Mouse (Mus musculus) right cerebral cortex, postnatal 25 days (tissue): ENCODE results near the gene Gm1673.
"Not testable (repeated sequence)": the region's sequence is repeated elsewhere in the genome, so short reads cannot be mapped to it uniquely, and the experiment has no call there.

ENCODE experiments used
- DNase-seq: peaks from one replicate; pipeline ENCODE4 v3.0.0; 2022

Gm1673 gene

DNA sequence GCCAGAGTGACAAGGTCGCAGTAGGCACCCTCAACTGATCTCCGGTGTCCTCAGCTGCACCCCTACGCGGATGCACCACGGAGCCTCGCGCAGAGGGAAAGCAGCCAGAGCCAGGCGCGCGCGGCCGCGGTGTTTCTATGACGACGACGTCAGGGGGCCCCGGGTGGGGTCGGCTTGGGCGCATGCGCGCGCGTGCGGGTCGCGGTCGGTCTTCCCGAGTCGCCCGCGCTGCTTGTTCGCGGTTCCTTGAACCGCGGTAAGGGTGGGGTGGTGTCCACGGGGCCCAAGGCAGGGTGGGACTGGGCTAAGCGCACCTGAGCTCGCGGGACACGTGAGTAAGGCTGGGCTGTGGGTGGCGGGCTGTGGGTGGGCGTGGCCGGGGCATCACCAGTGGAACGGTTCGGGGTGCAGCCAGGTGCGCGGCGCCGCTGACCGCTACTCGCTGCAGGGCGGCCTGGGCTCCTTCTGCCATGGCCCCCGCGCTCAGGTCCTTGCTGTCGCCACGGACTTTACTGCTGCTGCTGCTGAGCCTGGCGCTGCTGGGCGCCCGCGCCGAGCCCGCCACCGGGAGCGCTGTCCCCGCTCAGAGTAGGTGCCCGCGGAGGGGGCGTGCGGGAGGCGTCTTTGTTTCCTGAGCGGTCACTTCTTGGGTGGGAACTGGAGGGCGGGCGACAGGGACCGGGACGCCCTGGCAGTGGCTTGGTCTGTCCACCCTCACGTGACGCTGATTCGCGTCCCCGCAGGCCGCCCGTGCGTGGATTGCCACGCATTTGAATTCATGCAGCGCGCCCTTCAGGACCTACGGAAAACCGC lies at the start of gene Gm1673:
TSS of gene Gm1673 (plus strand) at position 125 of the 813 bp plus-strand sequence.
- peak; percentile 91 for DNase-seq

DNA sequence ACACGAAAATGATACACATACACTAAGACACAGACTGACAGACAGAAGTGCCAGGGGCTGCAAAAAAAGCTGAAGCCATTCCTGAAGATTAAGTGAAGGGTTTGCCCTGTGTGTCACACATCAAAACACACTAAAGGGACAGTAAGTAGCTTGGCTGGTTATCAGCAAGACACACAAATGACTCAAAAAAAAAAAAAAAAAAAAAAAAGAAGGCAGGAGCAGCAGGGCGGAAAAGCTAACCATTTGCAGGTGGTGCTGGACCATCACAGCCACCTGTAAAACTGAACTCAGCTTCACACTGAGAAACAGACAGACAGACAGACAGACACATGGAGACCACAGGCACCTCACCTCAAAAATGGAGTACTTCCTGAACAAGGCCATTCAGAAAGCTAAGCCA lies 49.2 kb upstream of the Gm1673 start:
- DNase-seq = no peak

DNA sequence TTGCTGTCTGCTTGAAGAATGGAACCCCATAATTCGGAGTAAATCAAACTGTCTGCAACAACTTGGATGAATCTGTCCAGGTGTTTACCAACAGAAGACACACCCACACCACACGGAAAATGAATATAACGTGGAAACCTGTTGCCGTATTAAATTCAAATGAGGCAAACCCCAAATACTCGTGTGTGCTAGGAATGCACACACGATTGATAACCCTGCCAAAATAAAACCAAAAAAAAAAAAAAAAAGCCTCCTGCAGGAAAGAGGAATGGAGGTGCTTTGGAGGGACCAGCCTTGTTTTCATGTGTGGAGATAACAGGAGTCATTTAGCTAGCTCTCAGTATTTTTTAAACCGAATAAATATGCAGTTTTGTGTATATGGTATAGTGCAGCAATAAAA lies 48.4 kb upstream of the Gm1673 start:
- no peak for DNase-seq

DNA sequence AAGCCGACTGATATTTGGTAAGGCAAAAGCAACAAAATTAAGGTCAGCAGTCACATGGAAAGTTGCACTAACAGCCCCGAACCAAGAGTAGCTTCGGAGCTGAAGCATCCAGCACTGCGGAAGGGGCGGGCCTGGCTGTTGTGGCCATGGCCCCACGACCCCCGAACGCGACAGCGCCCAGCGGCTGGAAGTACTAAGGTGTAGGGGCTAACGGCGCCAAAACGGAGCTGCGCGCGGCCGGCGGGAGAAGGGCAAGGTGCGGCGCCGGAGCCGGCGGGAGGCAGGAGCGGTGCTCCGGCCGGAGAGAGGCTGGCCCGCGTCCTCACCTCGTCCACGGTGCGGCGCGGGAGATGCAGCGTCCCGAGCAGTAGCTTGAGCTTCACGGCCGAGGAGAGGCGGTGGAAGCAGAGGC lies 47.5 kb upstream of the Gm1673 start:
- no peak for DNase-seq

- DNase-seq = peak; percentile 99
These were observed 47.0 kb upstream of the Gm1673 start, which contains the start of gene Nelfa for GRCm38 (mm10) chr5:33936120-33936707. TSS of gene Nelfa (minus strand) at chr5:33936413.

GRCm38 (mm10) chr5:33937230-33937629 lies 46.0 kb upstream of the Gm1673 start:
- DNase-seq = no peak

GRCm38 (mm10) chr5:33938448-33938847 lies 44.8 kb upstream of the Gm1673 start:
- DNase-seq = no peak

- DNase-seq = not testable (repeated sequence)
These were observed 36.2 kb upstream of the Gm1673 start for GRCm38 (mm10) chr5:33947035-33947434.

DNA sequence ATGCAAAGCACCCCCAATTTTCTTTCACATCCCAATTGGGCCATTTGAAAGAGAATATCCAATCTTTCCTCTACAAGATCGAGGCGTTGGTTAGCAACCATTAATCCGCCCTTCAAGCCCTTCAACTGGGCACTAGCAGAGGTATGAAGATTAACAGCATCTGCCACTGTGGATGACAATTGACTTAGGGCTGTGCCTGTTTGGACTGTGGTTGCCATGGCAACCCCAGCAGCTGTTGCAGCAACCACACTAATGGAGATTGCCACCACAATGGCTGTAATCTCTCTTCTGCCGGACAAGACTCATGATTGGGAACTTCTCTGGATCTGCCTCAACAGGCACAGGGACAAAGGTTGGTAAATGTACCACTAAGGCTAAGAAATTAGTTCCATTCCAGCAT lies 34.9 kb upstream of the Gm1673 start:
- DNase-seq = no peak

- no peak for DNase-seq
These were observed 29.6 kb upstream of the Gm1673 start for GRCm38 (mm10) chr5:33953471-33954185.

DNA sequence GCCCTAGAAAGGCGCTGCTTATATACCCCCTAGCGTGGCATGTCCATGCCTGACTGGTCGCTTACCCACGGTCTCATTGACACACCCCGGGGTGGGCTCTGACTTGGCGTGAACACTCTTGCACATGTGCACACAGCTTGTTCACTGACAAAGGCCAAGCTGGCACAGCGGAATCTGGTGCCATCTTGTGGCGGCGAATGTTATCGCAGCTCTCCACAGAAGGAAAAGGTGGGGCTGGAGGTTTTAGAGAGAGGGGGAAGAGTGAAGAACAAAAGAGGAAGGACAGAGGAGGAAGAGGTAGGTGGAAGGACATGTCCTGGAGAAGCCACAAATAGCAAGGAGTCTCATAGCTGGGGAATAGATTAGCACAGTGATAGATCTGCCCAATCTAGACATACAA lies 28.9 kb upstream of the Gm1673 start:
- peak; percentile 86 for DNase-seq

GRCm38 (mm10) chr5:33955868-33956267 lies 27.4 kb upstream of the Gm1673 start:
- DNase-seq = no peak

GRCm38 (mm10) chr5:33959382-33959781 lies 23.9 kb upstream of the Gm1673 start:
- DNase-seq = no peak

GRCm38 (mm10) chr5:33974736-33975135 lies 8.5 kb upstream of the Gm1673 start:
- no peak for DNase-seq

GRCm38 (mm10) chr5:33976267-33976666 lies 7.0 kb upstream of the Gm1673 start:
- no peak for DNase-seq

- DNase-seq = peak; percentile 17
These were observed 438 bp upstream of the Gm1673 start for GRCm38 (mm10) chr5:33982731-33983259.

- peak; percentile 70 for DNase-seq
These were observed 11.7 kb downstream of the Gm1673 start for GRCm38 (mm10) chr5:33994671-33995625.

- DNase-seq = peak; percentile 92
These were observed 12.8 kb downstream of the Gm1673 start, which contains the start of gene Nat8l for GRCm38 (mm10) chr5:33995843-33996693. TSS of gene Nat8l (plus strand) at chr5:33995984.

DNA sequence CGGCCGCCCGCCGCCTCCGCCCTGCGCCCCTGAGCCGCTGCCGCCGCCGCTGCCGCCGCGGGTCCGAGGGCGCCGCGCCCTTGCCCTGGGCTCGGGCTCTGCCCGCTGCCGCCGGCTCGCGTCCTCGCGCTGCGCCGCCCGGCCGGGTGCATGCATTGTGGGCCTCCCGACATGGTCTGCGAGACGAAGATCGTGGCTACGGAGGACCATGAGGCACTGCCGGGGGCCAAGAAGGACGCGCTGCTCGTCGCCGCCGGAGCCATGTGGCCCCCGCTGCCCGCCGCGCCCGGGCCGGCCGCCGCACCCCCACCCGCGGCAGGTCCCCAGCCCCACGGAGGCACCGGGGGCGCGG lies 13.4 kb downstream of the Gm1673 start:
- no peak for DNase-seq

- DNase-seq = peak; percentile 81
These were observed 14.0 kb downstream of the Gm1673 start for GRCm38 (mm10) chr5:33997051-33997741.
